12 mouse cellular contexts compared by ENCODE assay signal in genomic region chr10:63026156-63026794, GRCm38 (mm10). TPM values are rescaled to one million over a fixed set of nuclear protein-coding genes. Genes with fewer than 3 reads are reported as not detected.
DNase-seq lines count a peak whose midpoint lies in the region; ATAC-seq and TF ChIP-seq lines count a peak whose summit lies in the region.
"Had no signal": no experiment of that assay in that cellular context is flagged by ENCODE, and none has a peak within 500 bp of the region (broad histone marks: within the 10 kb centered on the region; RNA-seq: fewer than 3 reads in every experiment).

No protein-coding gene starts in this region.

- peaks cover 42% of the 10 kb centered on the region for H3K4me1 ChIP-seq in forebrain, embryonic 12.5 days
- H3K4me1 ChIP-seq in limb, embryonic 12.5 days (replicated peaks): peaks cover 31% of the 10 kb centered on the region
- peaks cover 5% of the 10 kb centered on the region; the same call in 1 of the 2 replicates for H3K4me1 ChIP-seq in olfactory bulb, adult 2 months (ENCODE audit: control insufficient read depth, insufficient read depth, low read length)

- H3K9me3 ChIP-seq in forebrain, embryonic 12.5 days: no peaks in the 10 kb centered on the region
- no peaks in the 10 kb centered on the region for H3K9me3 ChIP-seq in limb, embryonic 12.5 days
- H3K9me3 ChIP-seq: heart, embryonic 12.5 days; stomach, embryonic 15.5 days had no signal

- WGBS in forebrain, embryonic 12.5 days: 6% methylated on average over 8 of the region's 8 CpGs
- WGBS in limb, embryonic 12.5 days: 32% methylated on average over 8 of the region's 8 CpGs
- 12% methylated on average over 8 of the region's 8 CpGs for WGBS in olfactory bulb, adult 2 months

- no peak for TF ChIP-seq POLR2A in olfactory bulb, adult 2 months (IDR thresholded peaks at IDR 0.05; ENCODE audit: insufficient read depth, low read depth, low read length)

- peak overlapping the region; percentile 38 for H3K9ac ChIP-seq in forebrain, embryonic 12.5 days
- H3K9ac ChIP-seq in limb, embryonic 12.5 days (replicated peaks): no peak overlapping the region
- H3K9ac ChIP-seq: heart, embryonic 12.5 days; stomach, embryonic 15.5 days had no signal

- H3K27ac ChIP-seq in layer of hippocampus, adult 2 months: peak overlapping the region; percentile 99
- peak overlapping the region; percentile 100 for H3K27ac ChIP-seq in forebrain, embryonic 12.5 days
- H3K27ac ChIP-seq in limb, embryonic 12.5 days: 0 out of 2 replicates have a peak overlapping the region, but pooled peaks have one; percentile 7
- H3K27ac ChIP-seq in olfactory bulb, adult 2 months (ENCODE audit: insufficient read depth, low read depth, low read length): peak overlapping the region; percentile 24; the same call in 1 of the 2 replicates

- H3K27me3 ChIP-seq in forebrain, embryonic 12.5 days: no peaks in the 10 kb centered on the region
- no peaks in the 10 kb centered on the region for H3K27me3 ChIP-seq in limb, embryonic 12.5 days
- H3K27me3 ChIP-seq: heart, embryonic 12.5 days; stomach, embryonic 15.5 days had no signal

- peak; percentile 42 to 66 for DNase-seq in layer of hippocampus, adult 2 months (ENCODE audit: low spot score in 2 of 2)
- no peak for DNase-seq in layer of hippocampus, adult 9-10 months (ENCODE audit: low spot score)
- no peak for DNase-seq in left cerebral cortex, postnatal 25 days (ENCODE audit: low spot score in 2 of 2)
- DNase-seq in T-cell, adult 2 months (ENCODE audit: low spot score): no peak
- no peak for DNase-seq in left cerebral cortex, adult 9 months (ENCODE audit: low spot score in 2 of 2)
- DNase-seq: cerebellum, postnatal 25 days; lung, postnatal 10 days had no signal

- ATAC-seq in forebrain, embryonic 12.5 days (ENCODE audit: low FRiP score): peak; percentile 12; the same call in 1 of the 2 replicates
- no peak for ATAC-seq in limb, embryonic 12.5 days (ENCODE audit: insufficient number of reproducible peaks, insufficient read depth, low FRiP score, low TSS enrichment, low read depth)

- peak overlapping the region; percentile 5; the same call in 1 of the 2 replicates for H3K4me3 ChIP-seq in layer of hippocampus, adult 2 months
- H3K4me3 ChIP-seq in forebrain, embryonic 12.5 days (replicated peaks): peak overlapping the region; percentile 10; the same call in 1 of the 2 replicates
- no peak overlapping the region for H3K4me3 ChIP-seq in limb, embryonic 12.5 days (replicated peaks)
- H3K4me3 ChIP-seq in olfactory bulb, adult 2 months (ENCODE audit: insufficient read depth, low read depth, low read length): no peak overlapping the region
- H3K4me3 ChIP-seq: heart, embryonic 12.5 days; stomach, embryonic 15.5 days had no signal

- intact Hi-C loops in left cerebral cortex, postnatal 25 days (cut with DNase I): loop anchor here (10.0 kb wide), 1 partner anchor 89 kb away; no protein-coding TSS in a partner anchor

- no peak for TF ChIP-seq CTCF in layer of hippocampus, adult 2 months (conservative IDR thresholded peaks at IDR 0.05)
- TF ChIP-seq CTCF in olfactory bulb, adult 2 months (IDR thresholded peaks at IDR 0.05; ENCODE audit: insufficient read depth, low read depth, low read length): no peak

- H3K4me2 ChIP-seq in forebrain, embryonic 12.5 days: peak overlapping the region; percentile 44
- peak overlapping the region; percentile 23 for H3K4me2 ChIP-seq in limb, embryonic 12.5 days
- H3K4me2 ChIP-seq: stomach, embryonic 15.5 days had no signal

- no peaks in the 10 kb centered on the region for H3K36me3 ChIP-seq in forebrain, embryonic 12.5 days (replicated peaks)
- no peaks in the 10 kb centered on the region for H3K36me3 ChIP-seq in limb, embryonic 12.5 days
- H3K36me3 ChIP-seq: heart, embryonic 12.5 days; stomach, embryonic 15.5 days had no signal

RNA-seq across cellular contexts. Expression of gene Pbld2, which starts 2.2 kb away (rescaled TPM):
- 1 to 10 TPM; 1.6 to 2.2 TPM for total RNA-seq in layer of hippocampus, adult 2 months (2021)
- 0.96 and 1.1 TPM in 2 replicates for polyA plus RNA-seq in forebrain, embryonic 12.5 days (2016; fragmentation: Nextera tagmentation; extraction: Ambion mirVana)
- 0.96 and 1.2 TPM in 2 replicates for polyA plus RNA-seq in limb, embryonic 12.5 days (2016; fragmentation: Nextera tagmentation; extraction: Ambion mirVana)
- not detected in 2 replicates for polyA plus RNA-seq in olfactory bulb, adult 2 months (2012; ENCODE audit: insufficient read depth, insufficient read length, low replicate concordance, missing spikeins)
- total RNA-seq in left cerebral cortex, postnatal 25 days (2021): 1 to 10 TPM; 2.1 to 2.4 TPM

RNA-seq across cellular contexts. Expression of gene Hnrnph3, which starts 2.3 kb away (rescaled TPM):
- total RNA-seq in layer of hippocampus, adult 2 months (2021): 10 to 100 TPM; 51.1 to 65.3 TPM
- polyA plus RNA-seq in forebrain, embryonic 12.5 days (2016; fragmentation: Nextera tagmentation; extraction: Ambion mirVana): 260 and 265 TPM in 2 replicates
- 166 and 173 TPM in 2 replicates for polyA plus RNA-seq in limb, embryonic 12.5 days (2016; fragmentation: Nextera tagmentation; extraction: Ambion mirVana)
- polyA plus RNA-seq in olfactory bulb, adult 2 months (2012; ENCODE audit: insufficient read depth, insufficient read length, low replicate concordance, missing spikeins): 251 TPM in 1 of 2 replicates, not detected in the other
- 10 to 100 TPM; 46.3 to 52.0 TPM for total RNA-seq in left cerebral cortex, postnatal 25 days (2021)

RNA-seq across cellular contexts. Expression of gene Pbld1, which starts 33.7 kb away (rescaled TPM):
- under 1 TPM; 0.15 to 0.82 TPM for total RNA-seq in layer of hippocampus, adult 2 months (2021)
- 1.1 and 1.2 TPM in 2 replicates for polyA plus RNA-seq in forebrain, embryonic 12.5 days (2016; fragmentation: Nextera tagmentation; extraction: Ambion mirVana)
- 1.4 and 1.8 TPM in 2 replicates for polyA plus RNA-seq in limb, embryonic 12.5 days (2016; fragmentation: Nextera tagmentation; extraction: Ambion mirVana)
- not detected in 2 replicates for polyA plus RNA-seq in olfactory bulb, adult 2 months (2012; ENCODE audit: insufficient read depth, insufficient read length, low replicate concordance, missing spikeins)
- under 1 TPM; 0.46 to 0.78 TPM for total RNA-seq in left cerebral cortex, postnatal 25 days (2021)

RNA-seq across cellular contexts. Expression of gene Rufy2, which starts 46.3 kb away (rescaled TPM):
- 10 to 100 TPM; 83.2 to 90.5 TPM for total RNA-seq in layer of hippocampus, adult 2 months (2021)
- 34.9 and 39.5 TPM in 2 replicates for polyA plus RNA-seq in forebrain, embryonic 12.5 days (2016; fragmentation: Nextera tagmentation; extraction: Ambion mirVana)
- polyA plus RNA-seq in limb, embryonic 12.5 days (2016; fragmentation: Nextera tagmentation; extraction: Ambion mirVana): 32.1 and 33.0 TPM in 2 replicates
- polyA plus RNA-seq in olfactory bulb, adult 2 months (2012; ENCODE audit: insufficient read depth, insufficient read length, low replicate concordance, missing spikeins): not detected in 2 replicates
- total RNA-seq in left cerebral cortex, postnatal 25 days (2021): 10 to 100 TPM; 79.0 to 84.4 TPM

Comparison
In these comparisons a context has a peak if more than half of its experiments do, and no peak if none do; other contexts are left out.
1. DNase-seq: peak in layer of hippocampus, adult 2 months (2 of 2); none in layer of hippocampus, adult 9-10 months (single experiment), left cerebral cortex, postnatal 25 days (0 of 2), T-cell, adult 2 months (single experiment) and left cerebral cortex, adult 9 months (0 of 2).
2. H3K27ac ChIP-seq: peak in every context shown above with its lines; median percentile 100 in forebrain, embryonic 12.5 days; 99 in layer of hippocampus, adult 2 months; 24 in olfactory bulb, adult 2 months; 7 in limb, embryonic 12.5 days.
3. H3K4me3 ChIP-seq: peak in layer of hippocampus, adult 2 months (single experiment) and forebrain, embryonic 12.5 days (single experiment); none in limb, embryonic 12.5 days (single experiment) and olfactory bulb, adult 2 months (single experiment).